Mouse (Mus musculus) bone marrow macrophage, adult 2 months (primary cell): ENCODE measurements around the gene Otulinl. TPM values are rescaled to one million over a fixed set of nuclear protein-coding genes. Genes with fewer than 3 reads are reported as not detected.

Source experiments
- H3K27ac ChIP-seq: 2 replicates; pipeline ENCODE4 v1.5.1; 2012; ENCODE audit warnings: low read depth, low read length; ENCODE audit not compliant: insufficient read depth
- H3K4me1 ChIP-seq: 2 replicates; pipeline ENCODE4 v1.6.1; 2012; ENCODE audit warnings: low read length; ENCODE audit not compliant: control insufficient read depth, insufficient read depth
- H3K4me3 ChIP-seq: 2 replicates; pipeline ENCODE4 v1.5.1; 2012; ENCODE audit warnings: mild to moderate bottlenecking, low read length, moderate library complexity; ENCODE audit not compliant: insufficient read depth
- CTCF ChIP-seq: IDR thresholded peaks from 2 replicates; pipeline ENCODE4 v1.5.1; 2012; ENCODE audit warnings: low read depth, mild to moderate bottlenecking, low read length, moderate library complexity
- POLR2A ChIP-seq: IDR thresholded peaks from 2 replicates; pipeline ENCODE4 v1.6.1; 2012; ENCODE audit warnings: mild to moderate bottlenecking, low read depth, low read length, borderline replicate concordance
- polyA plus RNA-seq: library from polyadenylated mRNA; stranded (reverse); fragments of >200 nt; gene quantifications from 2 replicates; pipeline ENCODE4 v1.2.4, GENCODE M21; 2012; ENCODE audit not compliant: missing spikeins, insufficient read depth, insufficient read length

The Otulinl gene
- polyA plus RNA-seq, 1 experiment, result 264 TPM

- TF ChIP-seq POLR2A (no peak), CTCF (no peak)
- no peak overlapping the region for H3K27ac ChIP-seq
Measured at GRCm38 (mm10) chr15:27641171-27641570, 40.2 kb downstream of the Otulinl start.

GRCm38 (mm10) chr15:27633941-27634900 is 47.2 kb downstream of the Otulinl start:
- Histone ChIP-seq H3K4me1 (peaks cover 5% of the 10 kb centered on the region), H3K27ac (no peak overlapping the region), H3K4me3 (no peak overlapping the region)
- TF ChIP-seq POLR2A (no peak), CTCF (no peak)

More at GRCm38 (mm10) chr15:27641171-27641570, 40.2 kb downstream of the Otulinl start:
- H3K4me1 ChIP-seq, result no peaks in the 10 kb centered on the region
- no peak overlapping the region for H3K4me3 ChIP-seq

- TF ChIP-seq CTCF, result no peak
- no peak for TF ChIP-seq POLR2A
- H3K27ac ChIP-seq, result peak within 1 kb of the TSS; percentile 69
- peaks cover 27% of the 10 kb centered on the region for H3K4me1 ChIP-seq
- peak within 1 kb of the TSS; percentile 92 for H3K4me3 ChIP-seq
Measured at GRCm38 (mm10) chr15:27630601-27631383, 50.6 kb downstream of the Otulinl start, which contains the start of gene Otulin. Gene Otulin, minus strand, starts transcription at chr15:27630693.

GRCm38 (mm10) chr15:27629800-27630600 is 51.4 kb downstream of the Otulinl start:
- TF ChIP-seq CTCF (no peak), POLR2A (no peak)
- Histone ChIP-seq H3K4me1 (peaks cover 29% of the 10 kb centered on the region), H3K4me3 (peak overlapping the region; percentile 92), H3K27ac (peak overlapping the region; percentile 69)

GRCm38 (mm10) chr15:27629046-27629445 is 52.3 kb downstream of the Otulinl start:
- H3K27ac ChIP-seq, result no peak overlapping the region
- H3K4me1 ChIP-seq, result peaks cover 37% of the 10 kb centered on the region
- no peak for TF ChIP-seq POLR2A
- TF ChIP-seq CTCF, result no peak
- peak overlapping the region; percentile 92 for H3K4me3 ChIP-seq

GRCm38 (mm10) chr15:27627794-27628193 is 53.6 kb downstream of the Otulinl start:
- peak overlapping the region; percentile 30 for H3K27ac ChIP-seq
- H3K4me1 ChIP-seq, result peaks cover 48% of the 10 kb centered on the region
- peak overlapping the region; percentile 21 for H3K4me3 ChIP-seq
- no peak for TF ChIP-seq CTCF
- TF ChIP-seq POLR2A, result no peak

GRCm38 (mm10) chr15:27626314-27626713 is 55.1 kb downstream of the Otulinl start:
- Histone ChIP-seq H3K4me1 (peaks cover 59% of the 10 kb centered on the region), H3K27ac (peak overlapping the region; percentile 87), H3K4me3 (peak overlapping the region; percentile 35)
- TF ChIP-seq POLR2A (no peak), CTCF (no peak)

- TF ChIP-seq POLR2A, result no peak
- no peak for TF ChIP-seq CTCF
- H3K27ac ChIP-seq, result peak overlapping the region; percentile 87
- H3K4me3 ChIP-seq, result peak overlapping the region; percentile 35
- H3K4me1 ChIP-seq, result peaks cover 59% of the 10 kb centered on the region
Measured at GRCm38 (mm10) chr15:27625890-27626255, 55.5 kb downstream of the Otulinl start.

GRCm38 (mm10) chr15:27625014-27625889 is 56.1 kb downstream of the Otulinl start:
- peak overlapping the region; percentile 87 for H3K27ac ChIP-seq
- peak overlapping the region; percentile 35 for H3K4me3 ChIP-seq
- TF ChIP-seq CTCF, result no peak
- no peak for TF ChIP-seq POLR2A
- H3K4me1 ChIP-seq, result peaks cover 62% of the 10 kb centered on the region
